Mouse (Mus musculus) brain, embryonic 14.5 days (tissue): ENCODE data around the gene Flot1. TPM values are rescaled to one million over a fixed set of nuclear protein-coding genes. Genes with fewer than 3 reads are reported as not detected.

Source experiments
- DNase-seq: peaks from one replicate; pipeline ENCODE4 v3.0.0-alpha.2; 2011; ENCODE audit warnings: low read depth
- CTCF ChIP-seq: fragments of 200-500 bp; IDR thresholded peaks from 2 replicates; pipeline ENCODE4 v1.5.1; 2012; ENCODE audit warnings: inconsistent platforms, mild to moderate bottlenecking, moderate library complexity, borderline replicate concordance; ENCODE audit not compliant: insufficient read depth, insufficient read length; ENCODE audit errors: extremely low read depth
- POLR2A ChIP-seq: fragments of 200-500 bp; IDR thresholded peaks from 2 replicates; pipeline ENCODE4 v1.6.1; 2012; ENCODE audit warnings: mild to moderate bottlenecking, inconsistent platforms, borderline replicate concordance; ENCODE audit not compliant: poor library complexity, insufficient read depth, insufficient read length, severe bottlenecking; ENCODE audit errors: extremely low read depth
- polyA plus RNA-seq: library from polyadenylated mRNA; depleted of rRNA; stranded (reverse); fragments of >200 nt; gene quantifications from 2 replicates; pipeline ENCODE4 v1.2.3, GENCODE M21; 2012

The Flot1 gene
- polyA plus RNA-seq, 1 experiment: 87.1 TPM

DNA sequence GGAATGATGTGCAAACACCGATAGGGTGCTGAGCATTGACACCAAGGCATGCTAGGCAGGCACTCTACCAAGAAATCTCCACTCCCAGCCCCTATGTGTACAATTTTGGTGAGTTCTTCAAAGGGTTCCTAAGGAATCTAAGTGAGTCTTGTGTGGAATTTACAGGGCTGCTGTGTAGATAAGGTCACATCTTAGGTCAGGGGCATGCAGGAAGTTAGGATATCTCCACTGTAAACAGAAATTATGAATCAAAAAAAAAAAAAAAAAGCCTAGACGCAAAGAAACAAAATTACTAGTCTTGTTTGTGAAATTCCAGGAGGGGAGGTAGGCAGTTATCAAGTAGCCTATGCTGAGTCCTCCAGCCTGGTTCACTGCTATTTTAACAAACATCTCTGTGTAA lies 30.2 kb upstream of the Flot1 start:
- DNase-seq: no peak
- TF ChIP-seq POLR2A: no peak
- TF ChIP-seq CTCF: no peak

DNA sequence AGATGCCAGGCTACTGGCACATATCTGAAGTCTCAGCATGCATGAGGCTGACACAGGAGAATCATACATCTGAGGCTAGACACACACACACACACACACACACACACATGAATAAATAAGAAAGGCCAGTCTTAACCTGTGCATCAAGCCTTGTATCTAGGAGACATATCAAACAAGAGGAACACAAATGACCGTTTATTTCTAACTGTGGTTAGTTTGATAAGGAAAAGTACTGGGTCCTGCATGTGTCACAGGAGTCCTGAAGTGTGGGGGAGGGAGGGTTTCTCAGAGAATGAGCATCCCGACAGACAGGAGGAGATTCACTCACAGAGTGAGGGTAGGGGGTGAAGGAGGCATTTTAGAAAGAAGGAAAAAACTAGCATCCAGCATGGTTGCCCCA lies 27.9 kb upstream of the Flot1 start:
- TF ChIP-seq POLR2A (no peak), CTCF (no peak)
- DNase-seq: no peak

DNA sequence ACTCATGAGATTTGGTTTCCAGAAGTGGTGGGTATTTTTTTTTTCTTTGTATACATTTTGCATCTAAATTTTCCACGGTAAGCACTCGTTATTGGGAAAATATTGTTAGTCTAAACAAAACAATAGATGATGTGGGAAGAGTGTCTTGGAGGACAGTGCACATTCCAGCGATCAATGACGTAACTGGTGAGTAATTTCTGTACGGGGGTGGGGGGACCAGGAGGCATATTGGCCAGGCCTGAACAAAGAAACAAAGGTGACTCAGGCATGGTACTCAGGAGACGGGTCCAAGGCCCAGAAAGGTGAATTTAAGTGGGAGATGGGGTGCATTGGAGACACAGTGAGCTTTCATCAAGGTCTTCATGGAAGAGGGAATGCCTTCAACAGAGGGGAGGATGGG lies 27.4 kb upstream of the Flot1 start:
- DNase-seq: no peak
- no peak for TF ChIP-seq CTCF
- TF ChIP-seq POLR2A: no peak

DNA sequence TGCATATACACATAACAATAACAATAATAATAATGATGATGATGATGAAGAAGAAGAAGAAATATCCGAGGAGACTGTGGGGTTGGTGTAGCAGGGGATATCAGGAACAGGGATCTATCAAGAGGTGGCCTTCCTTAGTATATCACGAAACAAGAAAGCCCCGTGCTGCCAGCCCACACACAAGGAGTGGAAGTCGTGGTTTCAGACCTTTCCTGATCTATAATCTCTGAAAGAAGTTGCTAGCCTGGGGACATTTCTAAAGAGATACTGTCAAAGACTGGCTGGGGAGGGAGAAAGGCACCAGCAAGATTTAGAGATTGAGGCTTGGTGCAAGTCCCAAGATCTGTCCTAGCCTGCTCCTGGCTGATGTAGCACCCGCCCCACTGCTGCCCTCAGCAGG lies 26.2 kb upstream of the Flot1 start:
- no peak for DNase-seq
- TF ChIP-seq POLR2A (no peak), CTCF (no peak)

DNA sequence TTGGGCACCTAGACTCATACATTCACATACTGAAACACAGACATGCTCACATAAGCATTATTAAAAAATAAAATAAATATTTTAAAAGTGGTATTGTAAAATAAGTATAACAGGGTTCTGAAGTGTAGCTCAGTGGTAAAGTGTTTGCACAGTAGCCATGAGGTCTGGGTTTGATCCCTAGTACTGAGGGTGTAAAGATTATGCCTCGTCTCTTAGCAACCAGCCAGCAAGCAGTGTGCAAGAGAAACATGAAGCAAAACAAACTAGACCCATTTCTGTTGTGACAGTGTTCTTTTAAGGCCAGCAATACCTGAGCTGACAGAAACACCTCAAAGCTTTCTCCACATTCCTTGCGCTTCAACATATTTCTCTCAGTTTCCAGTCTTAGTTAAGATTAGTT lies 22.1 kb upstream of the Flot1 start:
- no peak for TF ChIP-seq CTCF
- TF ChIP-seq POLR2A: no peak
- DNase-seq: no peak

DNA sequence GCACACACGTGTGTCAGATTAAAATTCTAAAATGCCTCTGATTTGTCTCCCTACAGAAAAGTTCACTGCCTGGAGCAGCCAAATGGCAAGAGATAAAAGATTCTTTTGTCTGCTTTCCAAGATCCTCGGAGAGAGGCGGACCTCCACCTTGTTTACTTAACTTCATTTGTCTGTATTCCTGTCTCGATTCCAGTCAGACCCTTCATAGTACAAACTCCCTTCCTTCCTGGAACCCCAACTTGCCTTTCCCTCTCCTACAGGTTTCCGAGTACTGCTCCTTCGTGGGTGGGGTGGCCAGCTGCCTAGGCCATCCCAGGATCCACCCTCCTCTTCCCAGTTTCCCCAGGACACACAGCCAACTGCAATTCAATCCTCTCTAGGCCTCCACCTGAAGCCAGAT lies 20.0 kb upstream of the Flot1 start:
- TF ChIP-seq POLR2A: no peak
- TF ChIP-seq CTCF: no peak
- DNase-seq: peak; percentile 25

DNA sequence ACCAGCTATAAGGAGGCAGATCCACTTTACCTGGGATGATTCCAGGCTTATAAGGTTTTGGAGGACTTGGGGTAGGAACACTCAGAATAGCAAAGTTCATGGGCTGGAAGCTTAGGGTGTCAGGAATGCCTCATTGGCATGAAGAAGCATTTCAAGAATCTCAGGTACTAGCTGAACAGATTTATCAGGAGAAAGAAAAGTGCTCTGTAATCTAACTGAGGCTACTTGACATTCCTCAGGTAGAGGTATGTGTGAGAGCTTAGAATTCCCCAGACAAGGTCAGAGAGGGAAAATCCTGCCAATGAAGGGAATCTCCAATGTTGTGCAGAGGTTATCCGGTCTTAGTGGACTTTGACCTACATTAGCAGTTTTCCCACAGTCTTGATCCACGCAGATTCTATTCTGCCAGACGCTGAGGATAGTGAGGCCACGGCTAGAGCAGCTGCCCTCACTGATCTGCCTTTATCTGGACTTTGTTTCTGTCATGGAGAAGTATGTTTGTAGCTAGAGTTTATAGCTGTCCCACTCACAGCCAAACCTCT lies 19.1 kb upstream of the Flot1 start:
- TF ChIP-seq POLR2A (no peak), CTCF (no peak)

DNA sequence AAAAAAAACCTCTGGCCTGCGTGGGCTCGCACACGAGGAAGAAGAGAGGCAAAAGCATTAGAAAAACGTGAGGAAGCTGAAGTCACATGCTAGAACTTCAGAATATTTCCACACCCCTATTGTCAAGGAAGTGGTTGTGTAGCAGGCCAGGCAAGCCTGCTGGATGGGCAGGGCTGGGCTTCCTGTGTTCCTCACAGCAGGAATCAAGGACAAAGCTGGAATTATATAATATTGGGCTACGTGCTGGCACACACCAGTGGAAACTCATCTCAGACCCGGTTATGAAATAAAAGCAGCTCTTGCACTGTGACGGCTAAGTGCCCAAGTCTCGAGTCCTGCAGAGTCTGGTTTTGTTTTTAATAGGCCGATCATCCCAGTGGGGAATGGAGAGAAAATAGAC lies 15.0 kb upstream of the Flot1 start:
- TF ChIP-seq POLR2A (no peak), CTCF (no peak)
- no peak for DNase-seq

More for the DNA sequence above, 19.1 kb upstream of the Flot1 start:
- no peak for DNase-seq

DNA sequence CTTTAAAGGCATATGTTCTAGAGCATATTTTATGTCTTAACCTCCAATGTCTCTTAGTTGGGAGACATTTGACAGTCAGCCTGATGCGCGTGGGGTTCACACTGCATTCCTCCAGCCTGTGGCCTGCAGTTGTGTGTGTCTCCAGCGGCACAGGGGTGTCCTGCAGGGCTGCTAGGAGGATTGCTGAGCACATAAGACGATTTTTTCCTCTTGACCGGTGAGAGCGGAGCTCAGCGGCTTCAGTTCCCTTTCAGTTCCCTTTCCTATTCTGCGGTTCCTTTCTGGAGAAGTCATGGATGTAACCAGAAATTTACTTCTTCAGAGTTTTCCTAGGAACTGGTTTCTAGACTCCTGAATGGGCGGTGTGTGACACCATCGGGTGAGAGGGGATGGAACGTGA lies 13.6 kb upstream of the Flot1 start:
- no peak for DNase-seq
- TF ChIP-seq CTCF (no peak), POLR2A (no peak)

DNA sequence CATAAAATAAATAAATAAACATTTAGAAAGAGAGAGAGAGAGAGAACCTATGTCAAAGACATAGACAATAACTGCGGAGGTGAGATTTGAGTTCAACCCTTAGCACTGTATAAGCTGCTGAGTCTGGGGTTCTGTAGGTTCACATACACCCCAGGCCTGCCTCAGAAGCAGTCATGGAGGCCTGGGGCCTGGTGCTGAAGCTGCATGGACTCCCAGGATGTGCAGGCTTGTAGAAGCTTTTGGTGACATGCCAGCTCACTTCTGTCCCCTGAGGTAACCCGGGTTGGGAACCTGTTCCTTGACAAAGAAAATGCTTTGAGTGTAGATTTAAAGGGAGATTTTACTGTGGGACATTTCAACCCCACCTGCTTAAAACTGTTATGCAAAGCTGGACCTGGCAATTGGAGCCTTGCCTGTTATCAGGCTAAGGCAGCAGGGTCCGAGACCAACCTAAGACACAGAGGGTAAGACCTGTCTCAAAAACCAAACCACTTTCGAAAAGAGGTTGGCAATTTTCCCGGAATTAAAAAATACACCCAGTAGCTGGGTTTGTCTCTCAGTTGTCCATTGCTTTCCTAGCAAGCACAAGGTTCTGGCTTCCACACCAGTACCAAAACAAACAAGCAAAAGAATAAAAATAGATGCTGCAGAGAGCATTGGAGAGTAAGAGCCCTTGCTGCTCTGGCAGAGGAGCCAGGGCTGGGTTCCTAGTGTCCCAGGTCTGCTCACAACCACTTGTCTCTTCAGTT lies 12.0 kb upstream of the Flot1 start:
- TF ChIP-seq CTCF: no peak
- no peak for TF ChIP-seq POLR2A

DNA sequence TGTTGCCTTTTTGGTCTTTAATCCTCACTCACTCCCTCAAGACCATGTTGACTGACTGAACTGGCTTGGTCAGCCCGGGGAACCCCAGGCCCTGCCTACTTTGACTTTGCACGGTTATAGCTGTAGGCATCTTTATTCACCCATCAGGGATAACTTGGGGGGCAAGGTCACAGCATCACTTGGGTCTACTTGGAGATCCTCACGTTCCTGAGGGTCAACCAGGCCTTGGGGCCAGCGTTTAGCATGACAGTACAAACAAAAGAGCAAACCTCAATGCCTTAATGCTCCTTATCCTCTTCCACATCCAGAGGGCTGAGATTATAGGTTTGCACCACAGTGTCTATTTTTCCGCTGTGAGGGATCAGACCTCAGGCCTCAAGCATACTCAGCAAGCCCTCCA lies 10.7 kb upstream of the Flot1 start:
- no peak for DNase-seq
- TF ChIP-seq CTCF: no peak
- TF ChIP-seq POLR2A: no peak

More for the DNA sequence above, 12.0 kb upstream of the Flot1 start:
- DNase-seq: no peak

DNA sequence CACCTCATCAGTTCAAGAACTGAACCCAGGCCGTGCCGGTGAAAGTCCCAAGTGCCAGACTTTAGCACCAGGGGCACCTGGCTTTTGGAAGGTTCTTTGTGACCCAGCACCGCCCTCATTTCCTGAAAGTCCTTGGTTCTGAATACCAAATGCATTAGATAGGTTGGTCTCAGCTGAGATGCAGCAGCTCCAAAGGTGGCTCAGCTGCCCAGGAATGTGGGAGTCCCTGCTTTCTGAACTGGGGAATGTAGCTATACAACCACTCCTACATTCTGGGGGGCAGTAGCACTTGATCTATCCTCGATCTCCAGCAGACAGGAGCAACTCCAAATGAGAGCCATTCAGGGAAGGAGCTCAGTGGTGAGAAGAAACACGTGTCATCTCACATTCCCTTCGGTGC lies 10.3 kb upstream of the Flot1 start:
- DNase-seq: no peak
- TF ChIP-seq CTCF (no peak), POLR2A (no peak)

DNA sequence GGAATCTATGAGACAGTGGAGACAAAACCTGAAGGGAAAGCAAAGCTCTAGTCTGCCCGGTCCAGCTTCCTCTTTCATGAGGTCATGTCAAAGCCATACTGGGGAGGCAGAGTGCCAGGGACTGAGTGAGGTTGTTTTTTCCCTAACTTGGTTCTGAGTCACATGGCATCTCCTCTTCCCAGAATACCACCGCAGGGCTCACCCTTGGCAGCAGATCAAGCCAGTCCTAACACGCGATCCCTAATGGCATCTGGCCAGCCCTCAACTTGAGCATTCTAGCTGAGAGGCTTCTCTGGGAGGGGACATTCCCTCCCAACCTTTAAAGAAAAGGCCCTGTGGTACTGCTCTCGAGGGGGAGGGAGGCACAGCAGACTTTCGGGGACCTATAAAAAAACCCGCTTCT lies 9.8 kb upstream of the Flot1 start:
- DNase-seq: peak; percentile 89
- no peak for TF ChIP-seq POLR2A
- no peak for TF ChIP-seq CTCF
